Mouse (Mus musculus): ENCODE measurements at regions not wholly inside any gene's neighbourhood (a gene's known extent, or its start where the extent isn't known, plus 50 kb on each side); places are given as distances from the start of the nearest gene placed in this dataset.
"Not testable (repeated sequence)": the region's sequence is repeated elsewhere in the genome, so short reads cannot be mapped to it uniquely, and the experiment has no call there.

GRCm38 (mm10) chr10:112636574-112636973 lies 292.2 kb downstream of the Atxn7l3b start:
- DNase-seq (ENCODE audit: low spot score in 2 of 2): no peak
- no peak overlapping the region for H3K4me3 ChIP-seq
- H3K27ac ChIP-seq: no peak overlapping the region
- no peak for TF ChIP-seq CTCF (conservative IDR thresholded peaks at IDR 0.05)

- H3K27ac ChIP-seq; H3K4me3 ChIP-seq; DNase-seq (ENCODE audit: low spot score in 2 of 2): not testable (repeated sequence)
Observed at GRCm38 (mm10) chr10:112640551-112640950, 288.2 kb downstream of the Atxn7l3b start.

- no peak overlapping the region for H3K27ac ChIP-seq
- no peak for DNase-seq (ENCODE audit: low spot score in 2 of 2)
- H3K4me3 ChIP-seq: no peak overlapping the region
- TF ChIP-seq CTCF (conservative IDR thresholded peaks at IDR 0.05): no peak
Observed at GRCm38 (mm10) chr10:112648986-112649385, 279.8 kb downstream of the Atxn7l3b start.
